ENCODE assay signal across 13 mouse cellular contexts in genomic region chr17:7079558-7079957, GRCm38 (mm10). TPM values are rescaled to one million over a fixed set of nuclear protein-coding genes. Genes with fewer than 3 reads are reported as not detected.
DNase-seq lines count a peak whose midpoint lies in the region; ATAC-seq and TF ChIP-seq lines count a peak whose summit lies in the region.
"Not testable (repeated sequence)": the region's sequence is repeated elsewhere in the genome, so short reads cannot be mapped to it uniquely, and the experiment has no call there.
"Had no signal": no experiment of that assay in that cellular context is flagged by ENCODE, and none has a peak within 500 bp of the region (broad histone marks: within the 10 kb centered on the region; RNA-seq: fewer than 3 reads in every experiment).

No protein-coding gene starts in this region.

- not testable (repeated sequence) for H3K27me3 ChIP-seq in lung, postnatal 0 days (replicated peaks; ENCODE audit: insufficient read depth, low read length)

- H3K4me1 ChIP-seq in lung, postnatal 0 days (ENCODE audit: insufficient read depth, low read depth, low read length), result not testable (repeated sequence)

- not testable (repeated sequence) for H3K4me2 ChIP-seq in lung, postnatal 0 days (replicated peaks; ENCODE audit: low read depth, low read length)

- not testable (repeated sequence) for TF ChIP-seq EP300 in lung, postnatal 0 days (IDR thresholded peaks at IDR 0.05)

- H3K4me3 ChIP-seq in lung, postnatal 0 days (ENCODE audit: low read depth, low read length), result not testable (repeated sequence)

- 0% methylated on average over 1 of the region's 4 CpGs for WGBS in lung, postnatal 0 days

- not testable (repeated sequence) for H3K36me3 ChIP-seq in lung, postnatal 0 days (ENCODE audit: insufficient read depth, low read length)

- not testable (repeated sequence) for H3K27ac ChIP-seq in lung, postnatal 0 days (ENCODE audit: low read length)

- H3K9ac ChIP-seq in lung, postnatal 0 days (replicated peaks; ENCODE audit: low read depth), result not testable (repeated sequence)

- peak; percentile 49 for TF ChIP-seq CTCF in lung, postnatal 0 days (IDR thresholded peaks at IDR 0.05)

- not testable (repeated sequence) for H3K9me3 ChIP-seq in lung, postnatal 0 days (ENCODE audit: low read length)

- DNase-seq in adrenal gland, adult 18-20 months (ENCODE audit: low spot score in 2 of 2), result peak; percentile 58
- peak; percentile 46 to 76 for DNase-seq in cerebellum, postnatal 25 days
- peak; percentile 17 to 43 for DNase-seq in gastrocnemius, postnatal 4 days (ENCODE audit: low spot score in 2 of 2)
- peak; percentile 44 for DNase-seq in kidney, adult 18-20 months
- DNase-seq in layer of hippocampus, postnatal 10 days (ENCODE audit: low spot score in 2 of 2), result peak; percentile 77 to 79
- not testable (repeated sequence) for DNase-seq in lung, postnatal 0 days (ENCODE audit: low spot score)
- peak; percentile 73 to 80 for DNase-seq in right cerebral cortex, adult 2 months (ENCODE audit: low spot score in 2 of 2)
- peak; percentile 79 for DNase-seq in thymus, postnatal 25 days

- not testable (repeated sequence) for ATAC-seq in lung, postnatal 0 days

RNA-seq across cellular contexts. Expression of gene Gm1604a, which starts 54.2 kb away (rescaled TPM):
- total RNA-seq in adrenal gland, adult 18-20 months (2021), result not detected
- total RNA-seq in gastrocnemius, postnatal 4 days (2021), result not detected
- total RNA-seq in layer of hippocampus, postnatal 10 days (2021), result 1 to 10 TPM; 1.2 TPM
- polyA plus RNA-seq in lung, postnatal 0 days (2015; fragmentation: Nextera tagmentation; extraction: Ambion mirVana), result not detected in 2 replicates
- total RNA-seq: CH12.LX had no signal
- polyA plus RNA-seq: heart, embryonic 12.5 days; intestine, embryonic 14.5 days; midbrain, embryonic 12.5 days; stomach, embryonic 15.5 days had no signal
